Mouse (Mus musculus) brain, embryonic 14.5 days (tissue): ENCODE data around the gene Smarce1. TPM values are rescaled to one million over a fixed set of nuclear protein-coding genes. Genes with fewer than 3 reads are reported as not detected.

ENCODE experiments used
- DNase-seq: peaks from one replicate; pipeline ENCODE4 v3.0.0-alpha.2; 2011; ENCODE audit warnings: low read depth
- CTCF ChIP-seq: fragments of 200-500 bp; IDR thresholded peaks from 2 replicates; pipeline ENCODE4 v1.5.1; 2012; ENCODE audit warnings: inconsistent platforms, mild to moderate bottlenecking, moderate library complexity, borderline replicate concordance; ENCODE audit not compliant: insufficient read depth, insufficient read length; ENCODE audit errors: extremely low read depth
- POLR2A ChIP-seq: fragments of 200-500 bp; IDR thresholded peaks from 2 replicates; pipeline ENCODE4 v1.6.1; 2012; ENCODE audit warnings: mild to moderate bottlenecking, inconsistent platforms, borderline replicate concordance; ENCODE audit not compliant: poor library complexity, insufficient read depth, insufficient read length, severe bottlenecking; ENCODE audit errors: extremely low read depth
- polyA plus RNA-seq: library from polyadenylated mRNA; depleted of rRNA; stranded (reverse); fragments of >200 nt; gene quantifications from 2 replicates; pipeline ENCODE4 v1.2.3, GENCODE M21; 2012; rRNA removed

Smarce1 gene
- 162 and 270 TPM in 2 replicates for polyA plus RNA-seq

DNA sequence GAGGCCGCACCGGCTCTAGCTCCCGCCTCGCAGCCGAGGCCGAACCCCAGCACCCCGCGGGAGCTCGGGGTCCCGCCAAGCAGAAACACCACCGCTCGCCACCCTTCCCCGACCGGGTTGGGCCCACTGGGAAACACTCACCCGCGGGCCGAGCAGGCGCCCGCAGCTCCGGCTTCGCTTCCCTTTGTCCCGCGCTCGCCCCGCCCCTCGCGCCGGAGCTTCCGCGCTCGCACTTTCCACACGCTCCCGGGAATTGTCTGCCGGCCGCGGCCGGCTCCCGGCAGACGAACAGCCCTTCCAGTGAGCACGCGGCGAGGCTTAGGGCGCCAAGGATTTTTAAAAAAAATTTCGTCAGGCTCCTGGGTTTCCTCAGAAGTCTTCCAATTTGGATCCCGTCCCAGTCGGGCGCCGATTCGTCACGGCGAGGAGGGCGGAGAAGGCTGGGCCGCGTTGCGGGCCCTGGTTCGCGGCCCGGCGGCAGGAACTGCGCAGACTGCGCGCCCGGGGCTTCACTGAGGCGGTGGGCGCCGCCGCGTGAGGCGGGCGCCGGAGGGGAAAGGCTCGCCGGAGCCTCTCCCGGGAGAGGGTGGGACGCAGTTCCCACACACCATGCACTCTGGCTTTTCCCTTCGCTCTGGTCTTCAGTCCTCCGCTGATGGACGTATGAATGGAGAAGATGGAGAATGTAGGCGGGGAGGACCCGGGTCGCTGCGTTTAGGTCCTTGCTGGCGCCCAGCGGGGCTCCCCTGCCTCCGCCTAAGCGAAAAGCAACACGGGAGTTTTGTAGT lies at the start of gene Smarce1:
Gene Smarce1, minus strand, starts transcription at position 757 of the 788 bp plus-strand sequence.
- no peak for TF ChIP-seq CTCF
- peak; percentile 92 for TF ChIP-seq POLR2A
- DNase-seq, result peak; percentile 92

- no peak for DNase-seq
- no peak for TF ChIP-seq POLR2A
Measured at GRCm38 (mm10) chr11:99279986-99280385, 49.2 kb upstream of the Smarce1 start.

DNA sequence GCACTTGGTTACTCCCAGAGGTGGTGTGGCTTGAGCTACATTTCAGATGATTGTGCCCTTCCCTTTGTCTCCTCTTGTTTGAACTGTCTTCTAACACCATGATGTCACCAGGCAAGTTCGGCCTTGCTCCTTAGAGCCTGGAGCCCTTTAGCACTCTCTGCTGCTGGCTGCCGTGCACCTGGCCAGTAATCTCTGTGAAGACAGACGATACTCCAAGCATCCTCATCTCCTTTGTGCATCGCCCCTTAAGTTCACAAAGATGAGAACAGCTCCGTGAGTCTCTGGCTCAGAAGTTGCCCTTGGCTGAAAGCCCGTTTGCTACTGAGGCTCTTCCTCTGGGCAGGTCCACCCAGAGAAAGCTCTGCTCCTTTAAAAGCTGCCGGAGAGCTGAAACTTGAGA lies 46.0 kb upstream of the Smarce1 start:
- TF ChIP-seq POLR2A (no peak), CTCF (no peak)
- DNase-seq, result peak; percentile 8

GRCm38 (mm10) chr11:99275624-99276023 lies 44.8 kb upstream of the Smarce1 start:
- DNase-seq, result no peak
- TF ChIP-seq CTCF (no peak), POLR2A (no peak)

DNA sequence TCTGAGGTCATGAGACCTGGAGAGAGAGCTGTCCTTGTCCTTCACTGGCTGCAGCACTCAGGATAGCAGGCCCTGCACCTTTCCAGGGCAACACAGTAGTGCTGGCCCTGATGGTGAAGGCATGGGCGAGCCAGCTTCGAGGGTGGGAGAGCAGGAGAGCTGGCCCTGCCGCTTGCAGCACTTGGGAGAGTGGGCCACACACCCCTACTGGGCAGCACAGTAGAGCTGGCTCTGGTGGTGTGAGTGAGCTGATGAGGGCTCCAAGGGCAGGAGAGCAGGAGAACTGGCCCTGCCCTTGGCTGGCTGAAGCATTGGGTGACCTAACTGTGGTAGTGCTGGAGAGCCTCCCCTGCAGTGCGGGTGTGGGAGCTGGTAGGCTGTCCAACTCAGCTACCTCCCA lies 41.9 kb upstream of the Smarce1 start:
- no peak for DNase-seq
- no peak for TF ChIP-seq POLR2A
- no peak for TF ChIP-seq CTCF

DNA sequence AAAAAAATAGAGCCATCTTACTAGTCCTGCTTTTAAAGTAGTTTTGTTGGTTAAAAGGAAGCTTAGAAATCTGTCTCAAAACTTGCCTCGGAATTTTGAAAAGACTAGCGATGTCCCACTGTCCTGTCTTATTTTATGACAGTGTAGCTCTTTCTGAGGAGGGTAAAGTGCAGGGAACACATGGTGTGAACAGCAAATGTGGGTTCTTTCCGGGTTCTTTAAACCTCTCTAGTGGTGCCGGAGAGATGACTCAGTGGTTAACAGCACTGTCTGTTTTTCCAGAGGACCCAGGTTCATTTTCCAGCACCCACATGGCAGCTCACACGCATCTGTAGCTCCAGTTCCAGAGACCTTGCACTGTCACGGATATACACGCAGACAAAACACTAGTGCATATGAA lies 38.4 kb upstream of the Smarce1 start:
- DNase-seq, result no peak
- TF ChIP-seq CTCF (no peak), POLR2A (no peak)

- DNase-seq, result peak; percentile 35
- no peak for TF ChIP-seq POLR2A
- no peak for TF ChIP-seq CTCF
Measured at GRCm38 (mm10) chr11:99265796-99266195, 35.0 kb upstream of the Smarce1 start.

GRCm38 (mm10) chr11:99265220-99265619 lies 34.4 kb upstream of the Smarce1 start:
- peak; percentile 22 for DNase-seq
- TF ChIP-seq POLR2A (no peak), CTCF (no peak)

- no peak for DNase-seq
- TF ChIP-seq POLR2A (no peak), CTCF (peak; percentile 29; the same call in 1 of the 2 replicates)
Measured at GRCm38 (mm10) chr11:99256213-99256612, 25.4 kb upstream of the Smarce1 start.

DNA sequence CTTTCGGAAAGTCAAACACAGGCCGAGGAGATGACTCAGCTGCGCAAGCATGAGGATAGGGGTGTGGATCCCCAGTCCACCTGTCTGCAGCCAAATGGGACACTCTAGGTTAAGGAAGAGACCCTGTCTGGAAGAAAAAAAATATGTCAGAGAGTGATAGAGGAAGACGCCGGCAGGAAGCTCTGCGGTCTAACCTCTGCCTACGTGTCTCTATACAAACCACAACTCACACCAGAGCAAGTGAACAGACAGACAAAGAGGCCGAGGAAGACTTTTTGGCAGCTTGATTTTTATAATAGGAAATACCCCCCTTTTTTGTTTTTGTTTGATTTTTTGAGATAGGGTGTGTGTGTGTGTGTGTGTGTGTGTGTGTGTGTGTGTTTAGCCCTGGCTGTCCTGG lies 24.5 kb upstream of the Smarce1 start:
- TF ChIP-seq POLR2A, result no peak
- no peak for TF ChIP-seq CTCF

GRCm38 (mm10) chr11:99253893-99254292 lies 23.1 kb upstream of the Smarce1 start:
- no peak for DNase-seq
- no peak for TF ChIP-seq POLR2A
- TF ChIP-seq CTCF, result peak; percentile 5; the same call in 1 of the 2 replicates

More for the DNA sequence above, 24.5 kb upstream of the Smarce1 start:
- DNase-seq, result no peak

- no peak for TF ChIP-seq CTCF
- TF ChIP-seq POLR2A, result no peak
- no peak for DNase-seq
Measured at GRCm38 (mm10) chr11:99252671-99253070, 21.9 kb upstream of the Smarce1 start.

DNA sequence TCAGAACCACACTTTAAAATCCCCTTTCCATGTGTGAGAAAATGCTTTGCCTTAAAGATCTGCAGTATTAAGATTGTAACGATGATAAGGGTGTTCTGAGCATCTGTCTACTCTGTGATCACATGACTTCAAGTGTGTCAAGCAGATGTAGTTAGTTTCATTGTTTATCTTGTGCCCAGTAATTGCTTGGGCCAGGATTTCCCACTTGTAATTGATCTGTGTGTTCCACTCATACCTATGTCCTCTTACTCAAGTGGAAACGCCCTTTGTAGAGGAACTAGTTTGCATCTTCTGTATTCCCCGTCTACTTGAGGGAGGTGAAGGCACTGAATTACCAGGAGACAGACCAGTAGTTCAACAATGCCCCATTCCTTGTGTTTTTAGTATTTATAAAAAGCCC lies 19.8 kb upstream of the Smarce1 start:
- DNase-seq, result no peak
- TF ChIP-seq CTCF, result no peak
- TF ChIP-seq POLR2A, result no peak

GRCm38 (mm10) chr11:99250241-99250640 lies 19.4 kb upstream of the Smarce1 start:
- no peak for TF ChIP-seq POLR2A
- no peak for TF ChIP-seq CTCF
- no peak for DNase-seq
